Comparison of ENCODE assay signal across 14 mouse cellular contexts in the genomic region with DNA sequence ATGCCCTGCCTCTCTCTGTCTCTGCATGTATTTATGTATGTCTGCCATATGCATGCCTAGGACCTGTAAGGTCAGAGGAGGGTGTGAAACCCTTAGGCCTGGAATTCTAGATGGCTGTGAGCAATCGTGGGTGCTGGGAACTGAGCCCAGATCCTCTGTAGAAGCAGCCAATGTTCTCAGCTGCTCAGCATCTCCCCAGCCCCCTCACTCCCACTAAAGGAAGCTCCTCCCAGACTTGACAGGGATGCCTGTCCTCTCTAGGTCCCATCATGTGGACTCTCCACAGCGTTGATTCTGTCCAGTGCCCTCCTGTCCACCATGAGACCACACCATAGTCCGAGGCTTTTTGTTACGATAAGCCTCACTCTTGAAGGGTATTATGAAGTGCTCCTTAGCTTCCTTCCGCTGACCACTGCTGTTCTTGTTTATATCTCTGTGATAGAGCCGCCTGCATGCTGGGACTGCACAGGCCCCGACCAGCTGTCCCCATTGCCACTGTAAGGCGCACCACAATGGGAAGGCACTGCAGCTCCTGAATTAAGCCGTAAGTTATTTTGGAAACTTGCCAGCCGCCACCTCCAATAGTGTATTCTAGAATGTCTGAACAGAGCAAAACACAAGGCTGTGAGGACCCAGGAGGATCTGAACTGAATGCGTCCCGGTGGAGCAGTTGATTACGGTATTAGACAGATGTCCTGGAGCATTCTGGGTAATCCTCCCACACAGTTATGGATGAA. TPM values are rescaled to one million over a fixed set of nuclear protein-coding genes. Genes with fewer than 3 reads are reported as not detected.
DNase-seq lines count a peak whose midpoint lies in the region; ATAC-seq and TF ChIP-seq lines count a peak whose summit lies in the region.
"Had no signal": no experiment of that assay in that cellular context is flagged by ENCODE, and none has a peak within 500 bp of the region (broad histone marks: within the 10 kb centered on the region; RNA-seq: fewer than 3 reads in every experiment).

No protein-coding gene starts in this region.

- no peaks in the 10 kb centered on the region for H3K27me3 ChIP-seq in lung, embryonic 16.5 days (ENCODE audit: control insufficient read depth, insufficient read depth, low read depth, low read length)
- H3K27me3 ChIP-seq: heart, embryonic 15.5 days had no signal

- peak; percentile 12 for DNase-seq in embryo, embryonic 11 days
- DNase-seq in embryo, embryonic 10 days (ENCODE audit: low spot score), result no peak
- DNase-seq in lung, adult 2 months, result no peak
- peak; percentile 45 to 53 for DNase-seq in layer of hippocampus, adult 2 months (ENCODE audit: low spot score in 2 of 2)
- peak; percentile 37 for DNase-seq in retina, embryonic 14.5 days (ENCODE audit: low spot score)
- DNase-seq in urinary bladder, postnatal 25 days (ENCODE audit: low spot score), result no peak
- DNase-seq: B cell, adult 2 months; cerebellum, adult 11 months had no signal

- TF ChIP-seq POLR2A in lung, adult 2 months (IDR thresholded peaks at IDR 0.05; ENCODE audit: borderline replicate concordance, extremely low read depth, low read depth, low read length), result no peak

- no peaks in the 10 kb centered on the region for H3K4me1 ChIP-seq in lung, embryonic 16.5 days (replicated peaks; ENCODE audit: control insufficient read depth, insufficient read depth, low read length)
- H3K4me1 ChIP-seq in lung, adult 2 months (ENCODE audit: control insufficient read depth, insufficient read depth, low read length), result no peaks in the 10 kb centered on the region
- H3K4me1 ChIP-seq: heart, embryonic 15.5 days had no signal

- no peak overlapping the region for H3K4me3 ChIP-seq in lung, embryonic 16.5 days (ENCODE audit: low read length)
- no peak overlapping the region for H3K4me3 ChIP-seq in lung, adult 2 months (replicated peaks; ENCODE audit: extremely low read depth, low read depth, low read length)
- H3K4me3 ChIP-seq in layer of hippocampus, adult 2 months, result no peak overlapping the region
- H3K4me3 ChIP-seq: heart, embryonic 15.5 days; megakaryocyte, embryonic 14.5 days had no signal

- H3K9me3 ChIP-seq in lung, embryonic 16.5 days (ENCODE audit: control insufficient read depth, low read length), result no peaks in the 10 kb centered on the region
- H3K9me3 ChIP-seq: heart, embryonic 15.5 days had no signal

- H3K27ac ChIP-seq in lung, embryonic 16.5 days (ENCODE audit: low read length), result no peak overlapping the region
- H3K27ac ChIP-seq in layer of hippocampus, adult 2 months, result peak overlapping the region; percentile 65
- H3K27ac ChIP-seq: heart, embryonic 15.5 days had no signal

- H3K9ac ChIP-seq in lung, embryonic 16.5 days (ENCODE audit: low read length), result no peak overlapping the region
- H3K9ac ChIP-seq: heart, embryonic 15.5 days had no signal

- WGBS in lung, embryonic 16.5 days, result 49% methylated on average over 13 of the region's 13 CpGs
- WGBS in lung, adult 2 months, result 52% methylated on average over 13 of the region's 13 CpGs

- TF ChIP-seq CTCF in lung, adult 2 months (IDR thresholded peaks at IDR 0.05; ENCODE audit: insufficient read depth, low read length), result no peak
- TF ChIP-seq CTCF in layer of hippocampus, adult 2 months (conservative IDR thresholded peaks at IDR 0.05), result no peak

- H3K4me2 ChIP-seq in lung, embryonic 16.5 days (ENCODE audit: low read depth, low read length), result no peak overlapping the region
- H3K4me2 ChIP-seq: heart, embryonic 15.5 days had no signal

- peak; percentile 36; the same call in 1 of the 2 replicates for ATAC-seq in lung, embryonic 16.5 days (ENCODE audit: low read depth)
- ATAC-seq in granulocyte monocyte progenitor cell, adult 5-6 weeks (replicated peaks; ENCODE audit: poor library complexity, severe bottlenecking), result no peak

- H3K36me3 ChIP-seq in lung, embryonic 16.5 days (ENCODE audit: control insufficient read depth, insufficient read depth, low read length), result no peaks in the 10 kb centered on the region
- H3K36me3 ChIP-seq: heart, embryonic 15.5 days had no signal

RNA-seq across cellular contexts. Expression of gene Uts2, which starts 40.4 kb away (rescaled TPM):
- not detected in 2 replicates for polyA plus RNA-seq in lung, embryonic 16.5 days (2015; fragmentation: Nextera tagmentation; extraction: Ambion mirVana)
- polyA plus RNA-seq in lung, adult 2 months (2012; rRNA removed), result not detected in 2 replicates
- not detected for total RNA-seq in layer of hippocampus, adult 2 months (2021)
- total RNA-seq in granulocyte monocyte progenitor cell, adult 5-6 weeks (2014; fragmentation: Nextera tagmentation), result not detected in 2 replicates
- total RNA-seq in granulocyte monocyte progenitor cell, adult 5-6 weeks (2017), result not detected in 2 replicates
- total RNA-seq: layer of hippocampus, postnatal 25 days had no signal
- polyA plus RNA-seq: heart, embryonic 15.5 days; spleen, adult 2 months had no signal

RNA-seq across cellular contexts. Expression of gene Tnfrsf9, which starts 42.2 kb away (rescaled TPM):
- polyA plus RNA-seq in lung, embryonic 16.5 days (2015; fragmentation: Nextera tagmentation; extraction: Ambion mirVana), result 0.45 and 0.49 TPM in 2 replicates
- 0.54 and 1.0 TPM in 2 replicates for polyA plus RNA-seq in lung, adult 2 months (2012; rRNA removed)
- total RNA-seq in layer of hippocampus, adult 2 months (2021), result under 1 TPM; 0.39 to 0.41 TPM
- total RNA-seq in granulocyte monocyte progenitor cell, adult 5-6 weeks (2014; fragmentation: Nextera tagmentation), result not detected in 2 replicates
- not detected in 2 replicates for total RNA-seq in granulocyte monocyte progenitor cell, adult 5-6 weeks (2017)

RNA-seq across cellular contexts. Expression of gene Park7, which starts 42.3 kb away (rescaled TPM):
- polyA plus RNA-seq in lung, embryonic 16.5 days (2015; fragmentation: Nextera tagmentation; extraction: Ambion mirVana), result 403 and 411 TPM in 2 replicates
- 80.9 and 112 TPM in 2 replicates for polyA plus RNA-seq in lung, adult 2 months (2012; rRNA removed)
- total RNA-seq in layer of hippocampus, adult 2 months (2021), result 100 to 1,000 TPM; 250 to 252 TPM
- total RNA-seq in granulocyte monocyte progenitor cell, adult 5-6 weeks (2014; fragmentation: Nextera tagmentation), result 284 and 328 TPM in 2 replicates
- total RNA-seq in granulocyte monocyte progenitor cell, adult 5-6 weeks (2017), result 431 and 435 TPM in 2 replicates

Comparison
In these comparisons a context has a peak if more than half of its experiments do, and no peak if none do; other contexts are left out.
1. DNase-seq: peak in embryo, embryonic 11 days (single experiment), layer of hippocampus, adult 2 months (2 of 2) and retina, embryonic 14.5 days (single experiment); none in embryo, embryonic 10 days (single experiment), lung, adult 2 months (single experiment) and urinary bladder, postnatal 25 days (single experiment).